Mouse (Mus musculus) lung, adult 2 months (tissue): ENCODE measurements around the gene Luzp2.

Experiments used
- CTCF ChIP-seq: fragments of 200-500 bp; IDR thresholded peaks from 2 replicates; pipeline ENCODE4 v1.5.1; 2011; ENCODE audit warnings: mild to moderate bottlenecking, low read length, control low read depth; ENCODE audit not compliant: insufficient read depth
- POLR2A ChIP-seq: fragments of 200-500 bp; IDR thresholded peaks from 2 replicates; pipeline ENCODE4 v1.6.1; 2011; ENCODE audit warnings: low read depth, mild to moderate bottlenecking, control low read depth, low read length, borderline replicate concordance; ENCODE audit errors: extremely low read depth

DNA sequence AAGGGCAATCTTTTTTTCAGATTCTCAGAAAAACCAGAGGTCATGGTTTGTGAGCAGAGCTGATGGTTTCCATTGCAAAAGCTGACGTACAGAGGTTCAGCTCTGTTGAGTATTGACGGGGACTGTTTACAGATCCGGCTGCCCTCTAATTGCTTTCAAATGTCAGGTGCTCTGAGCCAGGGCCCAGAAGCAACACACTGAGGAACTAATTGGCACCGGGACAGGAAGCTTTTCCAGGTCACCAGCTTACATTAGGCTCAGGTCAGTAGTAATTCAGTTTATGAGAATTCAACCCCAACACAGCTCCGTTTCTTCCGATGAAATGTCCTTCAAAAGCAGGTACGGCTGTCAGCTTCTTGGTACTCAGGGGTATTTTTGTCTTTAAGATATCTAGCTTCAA is 74.7 kb downstream of the Luzp2 start:
- TF ChIP-seq CTCF = no peak
- TF ChIP-seq POLR2A = no peak
